Mouse (Mus musculus) liver, embryonic 16.5 days (tissue): ENCODE results near the gene Gfpt2. TPM values are rescaled to one million over a fixed set of nuclear protein-coding genes. Genes with fewer than 3 reads are reported as not detected.

ENCODE experiments used
- ATAC-seq: fragments of 200-750 bp; cut with Nextera tagmentation; 2 replicates; pipeline ENCODE4 v1.8.0; 2017; ENCODE audit warnings: low read depth, mild to moderate bottlenecking, moderate number of reproducible peaks, moderate library complexity
- H3K27ac ChIP-seq: fragments of 300-500 bp; sonication (generic); 2 replicates; pipeline ENCODE4 v1.5.1; 2014; ENCODE audit warnings: mild to moderate bottlenecking, low read length
- H3K27me3 ChIP-seq: fragments of 300-500 bp; sonication (generic); 2 replicates; pipeline ENCODE4 v1.6.1; 2014; ENCODE audit warnings: low read depth, low read length, mixed read lengths; ENCODE audit not compliant: control insufficient read depth, insufficient read depth
- H3K36me3 ChIP-seq: fragments of 300-500 bp; sonication (generic); 2 replicates; pipeline ENCODE4 v1.6.1; 2014; ENCODE audit warnings: mild to moderate bottlenecking; ENCODE audit not compliant: control insufficient read depth, insufficient read depth
- H3K4me1 ChIP-seq: fragments of 300-500 bp; sonication (generic); 2 replicates; pipeline ENCODE4 v1.6.1; 2014; ENCODE audit warnings: low read depth, low read length, mixed read lengths; ENCODE audit not compliant: control insufficient read depth
- H3K4me2 ChIP-seq: fragments of 300-500 bp; sonication (generic); 2 replicates; pipeline ENCODE4 v1.6.1; 2014; ENCODE audit warnings: low read depth, low read length, mixed read lengths
- H3K4me3 ChIP-seq: fragments of 300-500 bp; sonication (generic); 2 replicates; pipeline ENCODE4 v1.5.1; 2014; ENCODE audit warnings: low read depth, mild to moderate bottlenecking, low read length
- H3K9ac ChIP-seq: fragments of 300-500 bp; sonication (generic); 2 replicates; pipeline ENCODE4 v1.6.1; 2014; ENCODE audit warnings: low read depth, low read length
- H3K9me3 ChIP-seq: fragments of 300-500 bp; sonication (generic); replicated peaks from 2 replicates; pipeline ENCODE4 v1.6.1; 2016; ENCODE audit warnings: low read length; ENCODE audit not compliant: control insufficient read depth
- WGBS: fragments of 180-500 bp; shearing (Covaris S2); extraction: QIAGEN DNeasy Blood & Tissue Kit; methylation state at CpG from one replicate; pipeline ENCODE4 v1.1.7; 2014; ENCODE audit not compliant: insufficient replicate concordance; 5-methylcytosine and 5-hydroxymethylcytosine counted together
- polyA plus RNA-seq: library from polyadenylated mRNA; unstranded; fragments of >200 nt; fragmentation: Nextera tagmentation; extraction: Ambion mirVana; gene quantifications from 2 replicates; pipeline ENCODE4 v1.2.1, GENCODE M21; 2015

Gene Gfpt2
- polyA plus RNA-seq = 0.80 and 0.86 TPM in 2 replicates

- Histone ChIP-seq H3K9ac (no peak within 1 kb of the TSS), H3K36me3 (no peaks in the 10 kb centered on the region), H3K9me3 (no peaks in the 10 kb centered on the region), H3K4me2 (peak within 1 kb of the TSS; percentile 51), H3K27me3 (peaks cover 23% of the 10 kb centered on the region), H3K4me1 (no peaks in the 10 kb centered on the region; the same call in 1 of the 2 replicates), H3K27ac (no peak within 1 kb of the TSS), H3K4me3 (peak within 1 kb of the TSS; percentile 27)
- ATAC-seq = peak; percentile 79
- under 1% methylated on average over 25 of the region's 25 CpGs for WGBS
Measured at GRCm38 (mm10) chr11:49793619-49794341, at the start of gene Gfpt2. Gfpt2 (plus strand) TSS chr11:49794178.

GRCm38 (mm10) chr11:49744981-49745380 lies 49.0 kb upstream of the Gfpt2 start:
- no peaks in the 10 kb centered on the region for H3K9me3 ChIP-seq
- H3K27me3 ChIP-seq = no peaks in the 10 kb centered on the region
- H3K4me1 ChIP-seq = no peaks in the 10 kb centered on the region
- H3K27ac ChIP-seq = no peak overlapping the region
- H3K4me2 ChIP-seq = no peak overlapping the region
- no peaks in the 10 kb centered on the region for H3K36me3 ChIP-seq
- no peak overlapping the region for H3K4me3 ChIP-seq
- no peak for ATAC-seq
- no peak overlapping the region for H3K9ac ChIP-seq

- Histone ChIP-seq H3K9ac (no peak overlapping the region), H3K4me1 (no peaks in the 10 kb centered on the region), H3K27ac (no peak overlapping the region), H3K4me3 (no peak overlapping the region), H3K9me3 (no peaks in the 10 kb centered on the region), H3K27me3 (no peaks in the 10 kb centered on the region), H3K4me2 (no peak overlapping the region), H3K36me3 (no peaks in the 10 kb centered on the region)
- WGBS = 52% methylated on average over 3 of the region's 3 CpGs
- ATAC-seq = no peak
Measured at GRCm38 (mm10) chr11:49745839-49746238, 48.1 kb upstream of the Gfpt2 start.

GRCm38 (mm10) chr11:49746756-49747155 lies 47.2 kb upstream of the Gfpt2 start:
- no peak overlapping the region for H3K4me3 ChIP-seq
- no peaks in the 10 kb centered on the region for H3K27me3 ChIP-seq
- H3K4me1 ChIP-seq = no peaks in the 10 kb centered on the region
- 79% methylated on average over 1 of the region's 1 CpGs for WGBS
- H3K27ac ChIP-seq = no peak overlapping the region
- no peak for ATAC-seq
- H3K9me3 ChIP-seq = no peaks in the 10 kb centered on the region
- H3K36me3 ChIP-seq = no peaks in the 10 kb centered on the region
- no peak overlapping the region for H3K9ac ChIP-seq
- H3K4me2 ChIP-seq = no peak overlapping the region

- no peaks in the 10 kb centered on the region for H3K36me3 ChIP-seq
- no peak overlapping the region for H3K27ac ChIP-seq
- no peaks in the 10 kb centered on the region for H3K4me1 ChIP-seq
- no peaks in the 10 kb centered on the region for H3K27me3 ChIP-seq
- no peak overlapping the region for H3K9ac ChIP-seq
- no peaks in the 10 kb centered on the region for H3K9me3 ChIP-seq
- WGBS = 30% methylated on average over 12 of the region's 12 CpGs
- ATAC-seq = no peak
- no peak overlapping the region for H3K4me2 ChIP-seq
- no peak overlapping the region for H3K4me3 ChIP-seq
Measured at GRCm38 (mm10) chr11:49754958-49755665, 38.9 kb upstream of the Gfpt2 start.

GRCm38 (mm10) chr11:49758096-49758495 lies 35.9 kb upstream of the Gfpt2 start:
- no peak overlapping the region for H3K4me2 ChIP-seq
- 69% methylated on average over 3 of the region's 3 CpGs for WGBS
- H3K4me3 ChIP-seq = no peak overlapping the region
- no peaks in the 10 kb centered on the region for H3K4me1 ChIP-seq
- no peaks in the 10 kb centered on the region for H3K27me3 ChIP-seq
- no peak overlapping the region for H3K27ac ChIP-seq
- H3K9ac ChIP-seq = no peak overlapping the region
- no peak for ATAC-seq
- H3K9me3 ChIP-seq = no peaks in the 10 kb centered on the region
- no peaks in the 10 kb centered on the region for H3K36me3 ChIP-seq

GRCm38 (mm10) chr11:49761130-49761529 lies 32.8 kb upstream of the Gfpt2 start:
- Histone ChIP-seq H3K27ac (no peak overlapping the region), H3K36me3 (no peaks in the 10 kb centered on the region), H3K4me3 (no peak overlapping the region), H3K4me1 (peaks cover 12% of the 10 kb centered on the region), H3K9ac (no peak overlapping the region), H3K27me3 (no peaks in the 10 kb centered on the region), H3K4me2 (no peak overlapping the region), H3K9me3 (no peaks in the 10 kb centered on the region)
- 77% methylated on average over 5 of the region's 5 CpGs for WGBS
- no peak for ATAC-seq

- H3K9ac ChIP-seq = no peak overlapping the region
- ATAC-seq = no peak
- H3K27me3 ChIP-seq = no peaks in the 10 kb centered on the region
Measured at GRCm38 (mm10) chr11:49763555-49763954, 30.4 kb upstream of the Gfpt2 start.

GRCm38 (mm10) chr11:49764023-49764422 lies 30.0 kb upstream of the Gfpt2 start:
- Histone ChIP-seq H3K4me3 (no peak overlapping the region), H3K36me3 (no peaks in the 10 kb centered on the region), H3K27me3 (no peaks in the 10 kb centered on the region), H3K4me2 (no peak overlapping the region), H3K27ac (no peak overlapping the region), H3K4me1 (peaks cover 15% of the 10 kb centered on the region), H3K9ac (no peak overlapping the region), H3K9me3 (no peaks in the 10 kb centered on the region)
- no peak for ATAC-seq
- 41% methylated on average over 4 of the region's 4 CpGs for WGBS

More at GRCm38 (mm10) chr11:49763555-49763954, 30.4 kb upstream of the Gfpt2 start:
- no peak overlapping the region for H3K4me2 ChIP-seq
- H3K4me3 ChIP-seq = no peak overlapping the region
- H3K9me3 ChIP-seq = no peaks in the 10 kb centered on the region
- H3K36me3 ChIP-seq = no peaks in the 10 kb centered on the region
- no peak overlapping the region for H3K27ac ChIP-seq
- H3K4me1 ChIP-seq = peaks cover 15% of the 10 kb centered on the region
